Mouse (Mus musculus) adrenal gland, postnatal 36 days (tissue): ENCODE results near the gene Gm10058. TPM values are rescaled to one million over a fixed set of nuclear protein-coding genes. Genes with fewer than 3 reads are reported as not detected.
"Not testable (repeated sequence)": the region's sequence is repeated elsewhere in the genome, so short reads cannot be mapped to it uniquely, and the experiment has no call there.

Source experiments
- DNase-seq, 2 experiments: peaks; one replicate each; pipeline ENCODE4 v3.0.0; 2021; ENCODE audit warnings: mixed read lengths in 1 of 2
- long read RNA-seq, 2 experiments: library from polyadenylated mRNA; stranded (forward); transcript quantifications; one replicate each; pipeline ENCODE4 v2.0.0; 2021; ENCODE audit warnings: borderline sequencing depth in 2 of 2
- total RNA-seq, 2 experiments: library from RNA; stranded (reverse); gene quantifications; 2 replicates each; pipeline ENCODE4 v1.2.3; 2021

Gene Gm10058
- not detected for total RNA-seq
- long read RNA-seq, experiment 1, result 0 reads
- long read RNA-seq, experiment 2, result 0 reads

GRCm38 (mm10) chrX:27946785-27947184 is at the start of gene Gm10058:
Gene Gm10058, minus strand, starts transcription at chrX:27946885.
- DNase-seq, result not testable (repeated sequence)
